Mouse (Mus musculus) thymus, adult 2 months (tissue): ENCODE results near the gene AC161166.1.

ENCODE experiments used
- CTCF ChIP-seq: fragments of 200-500 bp; IDR thresholded peaks from 2 replicates; pipeline ENCODE4 v1.5.1; 2012; ENCODE audit warnings: mild to moderate bottlenecking, control low read depth, low read length, moderate library complexity, borderline replicate concordance; ENCODE audit not compliant: control insufficient read depth, poor library complexity, insufficient read depth; ENCODE audit errors: extremely low read depth
- POLR2A ChIP-seq: fragments of 200-500 bp; IDR thresholded peaks from 2 replicates; pipeline ENCODE4 v1.6.1; 2012; ENCODE audit warnings: mild to moderate bottlenecking, low read length, control low read depth, moderate library complexity; ENCODE audit not compliant: control insufficient read depth, poor library complexity, insufficient read depth; ENCODE audit errors: extremely low read depth

GRCm38 (mm10) chr7:24481474-24482207 is 30.6 kb downstream of the AC161166.1 start, which contains the start of gene Cadm4:
- TF ChIP-seq CTCF (no peak), POLR2A (no peak)
